Mouse (Mus musculus): ENCODE results near the gene Pnma3. TPM values are rescaled to one million over a fixed set of nuclear protein-coding genes. Genes with fewer than 3 reads are reported as not detected.

The Pnma3 gene
- polyA plus RNA-seq (2014; fragmentation: Nextera tagmentation; extraction: Ambion mirVana) = 0.11 and 0.22 TPM in 2 replicates

DNA sequence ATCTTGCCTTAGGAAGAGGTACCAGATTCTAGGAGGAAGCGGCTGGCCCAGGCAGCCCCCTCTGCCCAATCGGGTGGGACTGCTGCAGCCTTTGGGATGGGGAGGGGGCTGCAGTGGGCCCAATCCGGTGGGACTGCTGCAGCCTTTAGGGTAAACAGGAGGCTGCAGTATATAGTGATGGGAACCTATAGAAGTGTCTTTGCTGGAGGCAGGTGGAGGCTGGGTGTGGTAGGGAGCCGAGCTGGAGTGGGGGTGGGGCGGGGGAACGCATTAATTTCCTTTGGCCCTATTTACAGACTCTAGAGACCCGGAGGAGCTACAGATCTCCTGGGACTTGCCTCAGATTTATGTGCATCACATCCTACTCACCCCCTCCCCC, at the start of gene Pnma3:
Gene Pnma3 (plus strand): TSS at position 373 of the 379 bp plus-strand sequence.
- Histone ChIP-seq H3K27ac (replicated peaks; ENCODE audit: low read depth, low read length) (no peak within 1 kb of the TSS), H3K36me3 (replicated peaks; ENCODE audit: control insufficient read depth, insufficient read depth, low read depth, low read length) (no peaks in the 10 kb centered on the region), H3K4me2 (ENCODE audit: low read depth, low read length) (peak within 1 kb of the TSS; percentile 37; the same call in 1 of the 2 replicates), H3K27me3 (ENCODE audit: control insufficient read depth, insufficient read depth, low read length) (no peaks in the 10 kb centered on the region), H3K4me3 (ENCODE audit: low read depth, low read length) (peak within 1 kb of the TSS; percentile 14), H3K4me1 (ENCODE audit: control insufficient read depth, insufficient read depth, low read length) (no peaks in the 10 kb centered on the region), H3K9ac (replicated peaks; ENCODE audit: low read length) (peak within 1 kb of the TSS; percentile 43), H3K9me3 (replicated peaks; ENCODE audit: control insufficient read depth, low read length) (no peaks in the 10 kb centered on the region)
- 25% methylated on average over 7 of the region's 7 CpGs for WGBS
- DNase-seq (ENCODE audit: low spot score) (no peak), ATAC-seq (replicated peaks; ENCODE audit: insufficient number of reproducible peaks, low FRiP score, low TSS enrichment, low read depth) (0 out of 2 replicates have a peak, but pooled peaks have one; percentile 29)

DNA sequence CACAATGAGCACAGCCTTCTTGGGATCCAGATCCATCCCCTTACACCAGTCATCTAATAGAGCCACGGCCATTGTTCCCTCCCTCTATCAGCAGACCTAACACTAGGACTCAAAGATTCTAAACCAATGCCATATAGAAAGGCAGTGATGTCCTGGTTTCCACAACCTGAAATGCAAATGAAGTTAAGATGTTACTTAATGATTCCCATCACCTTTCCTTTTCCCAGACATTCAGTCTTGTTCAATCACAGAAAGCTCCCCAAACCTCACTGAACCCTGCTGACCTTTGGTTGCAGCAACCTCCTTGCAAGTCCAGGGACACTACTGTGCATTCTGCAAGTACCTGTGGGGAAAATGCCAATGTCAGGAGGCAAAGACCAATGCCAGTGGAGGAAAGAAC, 27.6 kb upstream of the Pnma3 start, which contains the start of gene Pnma5:
Gene Pnma5 (minus strand): TSS at position 101 of the 400 bp plus-strand sequence.
- Histone ChIP-seq H3K9ac (replicated peaks; ENCODE audit: low read length) (no peak within 1 kb of the TSS), H3K4me3 (ENCODE audit: low read depth, low read length) (no peak within 1 kb of the TSS), H3K9me3 (replicated peaks; ENCODE audit: control insufficient read depth, low read length) (no peaks in the 10 kb centered on the region), H3K27me3 (ENCODE audit: control insufficient read depth, insufficient read depth, low read length) (no peaks in the 10 kb centered on the region), H3K4me2 (ENCODE audit: low read depth, low read length) (no peak within 1 kb of the TSS), H3K36me3 (replicated peaks; ENCODE audit: control insufficient read depth, insufficient read depth, low read depth, low read length) (no peaks in the 10 kb centered on the region), H3K4me1 (ENCODE audit: control insufficient read depth, insufficient read depth, low read length) (no peaks in the 10 kb centered on the region), H3K27ac (replicated peaks; ENCODE audit: low read depth, low read length) (no peak within 1 kb of the TSS)
- 77% methylated on average over 1 of the region's 1 CpGs for WGBS
- DNase-seq (ENCODE audit: low spot score) = no peak
- no peak for ATAC-seq (replicated peaks; ENCODE audit: insufficient number of reproducible peaks, low FRiP score, low TSS enrichment, low read depth)

GRCm38 (mm10) chrX:73038831-73039230, 25.8 kb upstream of the Pnma3 start:
- H3K4me1 ChIP-seq (ENCODE audit: control insufficient read depth, insufficient read depth, low read length) = no peaks in the 10 kb centered on the region
- H3K27me3 ChIP-seq (ENCODE audit: control insufficient read depth, insufficient read depth, low read length) = no peaks in the 10 kb centered on the region
- no peak overlapping the region for H3K27ac ChIP-seq (replicated peaks; ENCODE audit: low read depth, low read length)
- H3K36me3 ChIP-seq (replicated peaks; ENCODE audit: control insufficient read depth, insufficient read depth, low read depth, low read length) = no peaks in the 10 kb centered on the region
- H3K9ac ChIP-seq (replicated peaks; ENCODE audit: low read length) = no peak overlapping the region
- no peak overlapping the region for H3K4me2 ChIP-seq (ENCODE audit: low read depth, low read length)
- H3K4me3 ChIP-seq (ENCODE audit: low read depth, low read length) = no peak overlapping the region
- H3K9me3 ChIP-seq (replicated peaks; ENCODE audit: control insufficient read depth, low read length) = no peaks in the 10 kb centered on the region
- DNase-seq (ENCODE audit: low spot score) (no peak), ATAC-seq (replicated peaks; ENCODE audit: insufficient number of reproducible peaks, low FRiP score, low TSS enrichment, low read depth) (no peak)
- WGBS = 80% methylated on average over 8 of the region's 8 CpGs

DNA sequence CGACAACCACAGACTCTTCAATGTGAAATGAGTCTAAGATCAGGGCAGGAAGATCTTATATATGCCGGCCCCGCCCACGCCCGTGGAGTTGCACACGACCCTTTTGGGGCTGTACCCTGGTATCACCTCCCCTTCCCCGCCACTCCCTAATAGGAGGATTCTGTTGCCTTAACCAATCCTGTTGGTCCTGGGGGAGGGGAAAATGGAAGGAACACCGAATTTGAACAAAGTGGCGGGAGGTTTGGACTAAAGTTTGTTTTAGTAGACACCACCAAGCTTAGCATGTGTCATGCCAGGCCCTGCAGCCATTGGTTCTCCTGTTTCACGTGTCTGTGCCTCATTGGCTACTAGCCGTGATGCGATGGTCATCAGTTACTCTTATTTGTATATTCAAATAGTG, 24.9 kb upstream of the Pnma3 start:
- no peak overlapping the region for H3K4me3 ChIP-seq (ENCODE audit: low read depth, low read length)
- H3K27me3 ChIP-seq (ENCODE audit: control insufficient read depth, insufficient read depth, low read length) = no peaks in the 10 kb centered on the region
- H3K9ac ChIP-seq (replicated peaks; ENCODE audit: low read length) = no peak overlapping the region
- no peak overlapping the region for H3K4me2 ChIP-seq (ENCODE audit: low read depth, low read length)
- no peak for ATAC-seq (replicated peaks; ENCODE audit: insufficient number of reproducible peaks, low FRiP score, low TSS enrichment, low read depth)
- H3K4me1 ChIP-seq (ENCODE audit: control insufficient read depth, insufficient read depth, low read length) = no peaks in the 10 kb centered on the region
- no peaks in the 10 kb centered on the region for H3K36me3 ChIP-seq (replicated peaks; ENCODE audit: control insufficient read depth, insufficient read depth, low read depth, low read length)
- 79% methylated on average over 12 of the region's 12 CpGs for WGBS
- H3K9me3 ChIP-seq (replicated peaks; ENCODE audit: control insufficient read depth, low read length) = no peaks in the 10 kb centered on the region
- no peak overlapping the region for H3K27ac ChIP-seq (replicated peaks; ENCODE audit: low read depth, low read length)
- no peak for DNase-seq (ENCODE audit: low spot score)

DNA sequence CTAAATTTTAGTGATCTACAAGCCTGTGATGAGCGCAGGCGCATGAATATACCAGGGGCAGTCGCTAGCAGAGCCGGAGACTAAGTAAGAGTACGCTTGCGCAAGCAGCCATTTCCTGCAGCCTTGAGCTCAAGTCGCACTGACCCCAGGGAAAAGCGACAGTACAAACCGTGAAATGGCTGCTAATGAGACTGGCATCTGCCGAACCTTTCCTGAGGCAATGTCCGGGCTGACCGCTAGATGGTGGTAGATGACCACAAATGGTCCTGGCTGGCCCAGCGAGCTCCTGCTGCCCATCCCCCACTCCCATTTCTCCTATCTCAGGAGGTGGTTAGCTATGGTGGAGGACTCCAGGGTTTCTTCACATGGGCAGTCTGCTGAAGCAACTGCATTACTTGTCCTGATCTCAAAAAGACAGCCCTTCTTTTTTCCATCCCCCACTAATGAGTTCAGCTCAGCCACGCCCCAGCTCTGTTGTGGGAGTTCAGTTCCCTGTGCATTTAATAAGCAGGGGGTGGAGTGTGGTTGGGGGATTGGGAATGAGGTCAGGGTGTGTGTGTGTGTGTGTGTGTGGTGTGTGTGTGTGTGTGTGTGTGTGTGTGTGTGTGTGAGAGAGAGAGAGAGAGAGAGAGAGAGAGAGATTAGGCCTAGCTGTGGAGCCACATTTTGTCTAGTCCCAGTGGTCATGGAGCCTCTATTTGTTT, 10.6 kb upstream of the Pnma3 start:
- H3K4me3 ChIP-seq (ENCODE audit: low read depth, low read length) = no peak overlapping the region
- no peak overlapping the region for H3K9ac ChIP-seq (replicated peaks; ENCODE audit: low read length)
- H3K4me1 ChIP-seq (ENCODE audit: control insufficient read depth, insufficient read depth, low read length) = no peaks in the 10 kb centered on the region
- ATAC-seq (replicated peaks; ENCODE audit: insufficient number of reproducible peaks, low FRiP score, low TSS enrichment, low read depth) = peak; percentile 90
- no peaks in the 10 kb centered on the region for H3K36me3 ChIP-seq (replicated peaks; ENCODE audit: control insufficient read depth, insufficient read depth, low read depth, low read length)
- no peaks in the 10 kb centered on the region for H3K27me3 ChIP-seq (ENCODE audit: control insufficient read depth, insufficient read depth, low read length)
- 12% methylated on average over 14 of the region's 14 CpGs for WGBS
- peak; percentile 91 for DNase-seq (ENCODE audit: low spot score)
- H3K27ac ChIP-seq (replicated peaks; ENCODE audit: low read depth, low read length) = no peak overlapping the region
- no peak overlapping the region for H3K4me2 ChIP-seq (ENCODE audit: low read depth, low read length)
- H3K9me3 ChIP-seq (replicated peaks; ENCODE audit: control insufficient read depth, low read length) = no peaks in the 10 kb centered on the region

DNA sequence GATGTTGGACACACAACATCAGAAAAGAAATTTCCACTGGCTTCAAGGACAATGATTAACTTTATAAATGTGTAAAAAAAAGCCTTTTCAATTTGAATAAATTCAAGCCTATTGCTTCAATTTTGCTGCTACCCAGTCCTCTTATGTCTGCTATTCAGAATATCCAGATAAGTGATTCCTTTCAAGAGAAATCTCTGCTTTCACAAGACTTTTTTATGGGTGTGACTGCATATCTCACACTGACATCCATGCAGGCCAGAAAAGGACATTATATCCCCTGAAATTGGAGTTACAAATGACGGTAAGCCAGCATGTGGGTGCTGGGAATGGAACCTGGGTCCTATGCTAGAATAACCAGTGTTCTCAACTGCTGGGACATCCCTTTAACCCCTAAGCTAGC, 3.1 kb upstream of the Pnma3 start:
- Histone ChIP-seq H3K4me1 (ENCODE audit: control insufficient read depth, insufficient read depth, low read length) (no peaks in the 10 kb centered on the region), H3K9ac (replicated peaks; ENCODE audit: low read length) (no peak overlapping the region), H3K27ac (replicated peaks; ENCODE audit: low read depth, low read length) (no peak overlapping the region), H3K9me3 (replicated peaks; ENCODE audit: control insufficient read depth, low read length) (no peaks in the 10 kb centered on the region), H3K36me3 (replicated peaks; ENCODE audit: control insufficient read depth, insufficient read depth, low read depth, low read length) (no peaks in the 10 kb centered on the region), H3K4me2 (ENCODE audit: low read depth, low read length) (no peak overlapping the region), H3K27me3 (ENCODE audit: control insufficient read depth, insufficient read depth, low read length) (no peaks in the 10 kb centered on the region), H3K4me3 (ENCODE audit: low read depth, low read length) (no peak overlapping the region)
- ATAC-seq (replicated peaks; ENCODE audit: insufficient number of reproducible peaks, low FRiP score, low TSS enrichment, low read depth) (no peak), DNase-seq (ENCODE audit: low spot score) (no peak)
- 78% methylated on average over 1 of the region's 1 CpGs for WGBS

DNA sequence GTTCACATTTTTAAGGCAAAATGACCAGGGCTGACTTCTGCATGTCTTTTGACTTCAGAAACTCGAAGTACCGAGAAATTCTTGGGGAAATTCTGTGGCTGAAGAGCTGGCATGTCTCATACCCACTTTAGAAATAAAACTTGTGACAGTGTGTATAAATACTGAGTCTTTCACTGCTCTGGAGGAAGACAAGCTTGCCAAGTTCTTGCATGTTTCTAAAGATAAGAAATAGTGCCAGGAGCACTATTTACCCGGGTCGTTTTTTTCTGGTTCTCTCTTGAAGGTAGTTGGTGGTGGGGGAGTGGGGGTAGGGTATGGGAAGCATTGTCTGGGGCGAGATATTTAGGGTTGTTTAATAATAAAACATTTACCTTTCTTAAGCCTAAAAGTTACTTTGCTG, 2.3 kb upstream of the Pnma3 start:
- H3K36me3 ChIP-seq (replicated peaks; ENCODE audit: control insufficient read depth, insufficient read depth, low read depth, low read length) = no peaks in the 10 kb centered on the region
- H3K27ac ChIP-seq (replicated peaks; ENCODE audit: low read depth, low read length) = no peak overlapping the region
- no peaks in the 10 kb centered on the region for H3K9me3 ChIP-seq (replicated peaks; ENCODE audit: control insufficient read depth, low read length)
- 60% methylated on average over 5 of the region's 5 CpGs for WGBS
- no peak for ATAC-seq (replicated peaks; ENCODE audit: insufficient number of reproducible peaks, low FRiP score, low TSS enrichment, low read depth)
- H3K4me1 ChIP-seq (ENCODE audit: control insufficient read depth, insufficient read depth, low read length) = no peaks in the 10 kb centered on the region
- H3K4me2 ChIP-seq (ENCODE audit: low read depth, low read length) = no peak overlapping the region
- no peak for DNase-seq (ENCODE audit: low spot score)
- no peaks in the 10 kb centered on the region for H3K27me3 ChIP-seq (ENCODE audit: control insufficient read depth, insufficient read depth, low read length)
- no peak overlapping the region for H3K4me3 ChIP-seq (ENCODE audit: low read depth, low read length)
- no peak overlapping the region for H3K9ac ChIP-seq (replicated peaks; ENCODE audit: low read length)

GRCm38 (mm10) chrX:73063512-73064414, 824 bp upstream of the Pnma3 start:
- ATAC-seq (replicated peaks; ENCODE audit: insufficient number of reproducible peaks, low FRiP score, low TSS enrichment, low read depth) (peak; percentile 72), DNase-seq (ENCODE audit: low spot score) (peak; percentile 9)
- Histone ChIP-seq H3K4me1 (ENCODE audit: control insufficient read depth, insufficient read depth, low read length) (no peaks in the 10 kb centered on the region), H3K4me2 (ENCODE audit: low read depth, low read length) (peak overlapping the region; percentile 37; the same call in 1 of the 2 replicates), H3K27ac (replicated peaks; ENCODE audit: low read depth, low read length) (no peak overlapping the region), H3K36me3 (replicated peaks; ENCODE audit: control insufficient read depth, insufficient read depth, low read depth, low read length) (no peaks in the 10 kb centered on the region), H3K27me3 (ENCODE audit: control insufficient read depth, insufficient read depth, low read length) (no peaks in the 10 kb centered on the region), H3K9ac (replicated peaks; ENCODE audit: low read length) (peak overlapping the region; percentile 43), H3K9me3 (replicated peaks; ENCODE audit: control insufficient read depth, low read length) (no peaks in the 10 kb centered on the region), H3K4me3 (ENCODE audit: low read depth, low read length) (peak overlapping the region; percentile 14; the same call in 1 of the 2 replicates)
- WGBS = 29% methylated on average over 24 of the region's 24 CpGs

Measured in embryonic facial prominence, embryonic 11.5 days (tissue).